Comparison of ENCODE assay signal across 11 mouse cellular contexts in the genomic region with DNA sequence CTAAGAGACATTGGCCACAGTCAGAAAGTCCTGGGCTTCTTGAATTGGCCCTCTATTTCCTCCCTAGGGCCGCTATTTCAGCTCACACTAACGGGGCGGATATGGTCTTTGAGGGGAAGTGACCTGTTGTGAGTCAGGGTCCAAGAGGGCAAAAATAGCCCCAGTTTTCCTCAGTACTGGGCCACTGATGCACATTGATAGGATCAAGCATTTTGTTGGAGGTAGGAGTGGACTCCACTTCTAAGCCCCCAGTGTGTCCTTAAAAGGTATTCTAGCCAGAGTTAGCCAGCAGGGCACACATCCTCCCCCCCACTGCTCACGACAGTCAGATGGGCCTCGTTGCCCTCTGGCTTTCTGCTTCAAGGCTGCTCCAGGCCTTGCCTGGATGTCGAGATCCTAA. TPM values are rescaled to one million over a fixed set of nuclear protein-coding genes. Genes with fewer than 3 reads are reported as not detected.
DNase-seq lines count a peak whose midpoint lies in the region; ATAC-seq and TF ChIP-seq lines count a peak whose summit lies in the region.
"Had no signal": no experiment of that assay in that cellular context is flagged by ENCODE, and none has a peak within 500 bp of the region (broad histone marks: within the 10 kb centered on the region; RNA-seq: fewer than 3 reads in every experiment).

No protein-coding gene starts in this region.

- H3K27ac ChIP-seq in forebrain, embryonic 10.5 days: peak overlapping the region; percentile 32; the same call in 1 of the 2 replicates
- no peak overlapping the region for H3K27ac ChIP-seq in forebrain, embryonic 15.5 days (replicated peaks)
- no peak overlapping the region for H3K27ac ChIP-seq in embryonic facial prominence, embryonic 13.5 days
- peak overlapping the region; percentile 55; the same call in 1 of the 2 replicates for H3K27ac ChIP-seq in liver, postnatal 0 days (ENCODE audit: low read depth)
- no peak overlapping the region for H3K27ac ChIP-seq in hindbrain, embryonic 13.5 days

- no peak for TF ChIP-seq EP300 in liver, postnatal 0 days (IDR thresholded peaks at IDR 0.05; ENCODE audit: low read depth)

- peaks cover 50% of the 10 kb centered on the region for H3K4me1 ChIP-seq in forebrain, embryonic 10.5 days
- H3K4me1 ChIP-seq in forebrain, embryonic 15.5 days: peaks cover 15% of the 10 kb centered on the region
- H3K4me1 ChIP-seq in embryonic facial prominence, embryonic 13.5 days: peaks cover 49% of the 10 kb centered on the region
- peaks cover 33% of the 10 kb centered on the region for H3K4me1 ChIP-seq in liver, postnatal 0 days (ENCODE audit: insufficient read depth)
- peaks cover 19% of the 10 kb centered on the region for H3K4me1 ChIP-seq in hindbrain, embryonic 13.5 days (replicated peaks)

- H3K27me3 ChIP-seq in forebrain, embryonic 10.5 days (ENCODE audit: poor library complexity, severe bottlenecking): no peaks in the 10 kb centered on the region; the same call in 1 of the 2 replicates
- no peaks in the 10 kb centered on the region for H3K27me3 ChIP-seq in forebrain, embryonic 15.5 days
- H3K27me3 ChIP-seq in embryonic facial prominence, embryonic 13.5 days: no peaks in the 10 kb centered on the region
- no peaks in the 10 kb centered on the region for H3K27me3 ChIP-seq in liver, postnatal 0 days (ENCODE audit: insufficient read depth, low read length)
- H3K27me3 ChIP-seq in hindbrain, embryonic 13.5 days: no peaks in the 10 kb centered on the region

- no peaks in the 10 kb centered on the region for H3K36me3 ChIP-seq in forebrain, embryonic 10.5 days (replicated peaks)
- H3K36me3 ChIP-seq in forebrain, embryonic 15.5 days: no peaks in the 10 kb centered on the region
- no peaks in the 10 kb centered on the region for H3K36me3 ChIP-seq in embryonic facial prominence, embryonic 13.5 days
- no peaks in the 10 kb centered on the region for H3K36me3 ChIP-seq in liver, postnatal 0 days (replicated peaks; ENCODE audit: insufficient read depth, low read length)
- no peaks in the 10 kb centered on the region for H3K36me3 ChIP-seq in hindbrain, embryonic 13.5 days

- no peak overlapping the region for H3K4me3 ChIP-seq in forebrain, embryonic 10.5 days
- H3K4me3 ChIP-seq in forebrain, embryonic 15.5 days: no peak overlapping the region
- no peak overlapping the region for H3K4me3 ChIP-seq in embryonic facial prominence, embryonic 13.5 days
- peak overlapping the region; percentile 32 for H3K4me3 ChIP-seq in liver, postnatal 0 days (ENCODE audit: low read depth, low read length)
- no peak overlapping the region for H3K4me3 ChIP-seq in hindbrain, embryonic 13.5 days

- no peak for DNase-seq in forebrain, embryonic 10.5 days (ENCODE audit: extremely low spot score, low spot score)
- DNase-seq in 416B (ENCODE audit: low read depth): peak; percentile 67
- DNase-seq in liver, postnatal 0 days: no peak
- DNase-seq in cerebellum, postnatal 14 days: no peak
- no peak for DNase-seq in right cerebral cortex, postnatal 25 days
- DNase-seq: lung, embryonic 14.5 days had no signal

- no peaks in the 10 kb centered on the region for H3K9me3 ChIP-seq in forebrain, embryonic 10.5 days
- no peaks in the 10 kb centered on the region for H3K9me3 ChIP-seq in forebrain, embryonic 15.5 days
- no peaks in the 10 kb centered on the region for H3K9me3 ChIP-seq in embryonic facial prominence, embryonic 13.5 days
- no peaks in the 10 kb centered on the region for H3K9me3 ChIP-seq in liver, postnatal 0 days (ENCODE audit: low read length)
- no peaks in the 10 kb centered on the region for H3K9me3 ChIP-seq in hindbrain, embryonic 13.5 days

- TF ChIP-seq CTCF in liver, postnatal 0 days (IDR thresholded peaks at IDR 0.05; ENCODE audit: low read depth): no peak

- WGBS in forebrain, embryonic 10.5 days: 65% methylated on average over 6 of the region's 6 CpGs
- WGBS in forebrain, embryonic 15.5 days: 73% methylated on average over 6 of the region's 6 CpGs
- 54% methylated on average over 6 of the region's 6 CpGs for WGBS in embryonic facial prominence, embryonic 13.5 days
- 50% methylated on average over 6 of the region's 6 CpGs for WGBS in liver, postnatal 0 days (ENCODE audit: insufficient replicate concordance)
- WGBS in hindbrain, embryonic 13.5 days: 68% methylated on average over 6 of the region's 6 CpGs

- no peak for ATAC-seq in forebrain, embryonic 15.5 days (replicated peaks)
- no peak for ATAC-seq in embryonic facial prominence, embryonic 13.5 days (ENCODE audit: insufficient number of reproducible peaks, insufficient read depth, low FRiP score, low TSS enrichment, low read depth)
- ATAC-seq in liver, postnatal 0 days: no peak
- ATAC-seq in hindbrain, embryonic 13.5 days (ENCODE audit: low FRiP score): no peak

- no peak overlapping the region for H3K9ac ChIP-seq in forebrain, embryonic 15.5 days (replicated peaks)
- 0 out of 2 replicates have a peak overlapping the region, but pooled peaks have one; percentile 12 for H3K9ac ChIP-seq in embryonic facial prominence, embryonic 13.5 days
- H3K9ac ChIP-seq in liver, postnatal 0 days (replicated peaks): peak overlapping the region; percentile 41
- no peak overlapping the region for H3K9ac ChIP-seq in hindbrain, embryonic 13.5 days
- H3K9ac ChIP-seq: lung, embryonic 14.5 days had no signal

- no peak overlapping the region for H3K4me2 ChIP-seq in forebrain, embryonic 15.5 days (replicated peaks)
- H3K4me2 ChIP-seq in embryonic facial prominence, embryonic 13.5 days: peak overlapping the region; percentile 32
- peak overlapping the region; percentile 59 for H3K4me2 ChIP-seq in liver, postnatal 0 days (ENCODE audit: low read depth, low read length)
- H3K4me2 ChIP-seq in hindbrain, embryonic 13.5 days: no peak overlapping the region
- H3K4me2 ChIP-seq: lung, embryonic 14.5 days; midbrain, embryonic 11.5 days had no signal

RNA-seq across cellular contexts. Expression of gene Capg, which starts 5.8 kb away (rescaled TPM):
- 8.9 and 10.5 TPM in 2 replicates for polyA plus RNA-seq in forebrain, embryonic 10.5 days (2016; fragmentation: Nextera tagmentation; extraction: Ambion mirVana)
- polyA plus RNA-seq in forebrain, embryonic 15.5 days (2015; fragmentation: Nextera tagmentation; extraction: Ambion mirVana): 3.5 and 4.8 TPM in 2 replicates
- 58.2 and 64.3 TPM in 2 replicates for polyA plus RNA-seq in embryonic facial prominence, embryonic 13.5 days (2015; fragmentation: Nextera tagmentation; extraction: Ambion mirVana)
- polyA plus RNA-seq in liver, postnatal 0 days (2015; fragmentation: Nextera tagmentation; extraction: Ambion mirVana): 20.0 and 22.8 TPM in 2 replicates
- polyA plus RNA-seq in hindbrain, embryonic 13.5 days (2015; fragmentation: Nextera tagmentation; extraction: Ambion mirVana): 9.2 and 10.2 TPM in 2 replicates

RNA-seq across cellular contexts. Expression of gene Sh2d6, which starts 28.5 kb away (rescaled TPM):
- polyA plus RNA-seq in forebrain, embryonic 10.5 days (2016; fragmentation: Nextera tagmentation; extraction: Ambion mirVana): 0.11 and 0.30 TPM in 2 replicates
- polyA plus RNA-seq in forebrain, embryonic 15.5 days (2015; fragmentation: Nextera tagmentation; extraction: Ambion mirVana): 0.37 and 0.55 TPM in 2 replicates
- 0.31 TPM in 1 of 2 replicates, not detected in the other for polyA plus RNA-seq in embryonic facial prominence, embryonic 13.5 days (2015; fragmentation: Nextera tagmentation; extraction: Ambion mirVana)
- polyA plus RNA-seq in liver, postnatal 0 days (2015; fragmentation: Nextera tagmentation; extraction: Ambion mirVana): not detected in 2 replicates
- 0.41 and 1.0 TPM in 2 replicates for polyA plus RNA-seq in hindbrain, embryonic 13.5 days (2015; fragmentation: Nextera tagmentation; extraction: Ambion mirVana)
- polyA plus RNA-seq: heart, embryonic 16.5 days; lung, embryonic 14.5 days had no signal

RNA-seq across cellular contexts. Expression of gene Elmod3, which starts 48.2 kb away (rescaled TPM):
- 12.5 and 13.7 TPM in 2 replicates for polyA plus RNA-seq in forebrain, embryonic 10.5 days (2016; fragmentation: Nextera tagmentation; extraction: Ambion mirVana)
- polyA plus RNA-seq in forebrain, embryonic 15.5 days (2015; fragmentation: Nextera tagmentation; extraction: Ambion mirVana): 15.6 and 16.0 TPM in 2 replicates
- 16.1 and 17.5 TPM in 2 replicates for polyA plus RNA-seq in embryonic facial prominence, embryonic 13.5 days (2015; fragmentation: Nextera tagmentation; extraction: Ambion mirVana)
- polyA plus RNA-seq in liver, postnatal 0 days (2015; fragmentation: Nextera tagmentation; extraction: Ambion mirVana): 4.0 and 5.2 TPM in 2 replicates
- 15.3 and 15.5 TPM in 2 replicates for polyA plus RNA-seq in hindbrain, embryonic 13.5 days (2015; fragmentation: Nextera tagmentation; extraction: Ambion mirVana)

RNA-seq across cellular contexts. Expression of gene Retsat, which starts 48.2 kb away (rescaled TPM):
- polyA plus RNA-seq in forebrain, embryonic 10.5 days (2016; fragmentation: Nextera tagmentation; extraction: Ambion mirVana): 8.1 and 8.3 TPM in 2 replicates
- polyA plus RNA-seq in forebrain, embryonic 15.5 days (2015; fragmentation: Nextera tagmentation; extraction: Ambion mirVana): 4.1 and 5.3 TPM in 2 replicates
- 12.6 and 14.1 TPM in 2 replicates for polyA plus RNA-seq in embryonic facial prominence, embryonic 13.5 days (2015; fragmentation: Nextera tagmentation; extraction: Ambion mirVana)
- 90.4 and 109 TPM in 2 replicates for polyA plus RNA-seq in liver, postnatal 0 days (2015; fragmentation: Nextera tagmentation; extraction: Ambion mirVana)
- polyA plus RNA-seq in hindbrain, embryonic 13.5 days (2015; fragmentation: Nextera tagmentation; extraction: Ambion mirVana): 4.8 and 5.9 TPM in 2 replicates

Comparison
In these comparisons a context has a peak if more than half of its experiments do, and no peak if none do; other contexts are left out.
1. H3K27ac ChIP-seq: peak in forebrain, embryonic 10.5 days (single experiment) and liver, postnatal 0 days (single experiment); none in forebrain, embryonic 15.5 days (single experiment), embryonic facial prominence, embryonic 13.5 days (single experiment) and hindbrain, embryonic 13.5 days (single experiment).
2. H3K4me2 ChIP-seq: peak in embryonic facial prominence, embryonic 13.5 days (single experiment) and liver, postnatal 0 days (single experiment); none in forebrain, embryonic 15.5 days (single experiment) and hindbrain, embryonic 13.5 days (single experiment).
3. H3K9ac ChIP-seq: peak in embryonic facial prominence, embryonic 13.5 days (single experiment) and liver, postnatal 0 days (single experiment); none in forebrain, embryonic 15.5 days (single experiment) and hindbrain, embryonic 13.5 days (single experiment).